Mouse (Mus musculus) liver, embryonic 11.5 days (tissue): Measurements from ENCODE around the gene Itfg2. TPM values are rescaled to one million over a fixed set of nuclear protein-coding genes. Genes with fewer than 3 reads are reported as not detected.

Experiments used
- ATAC-seq: fragments of 200-750 bp; cut with Nextera tagmentation; replicated peaks from 2 replicates; pipeline ENCODE4 v1.8.0; 2017; ENCODE audit warnings: moderate number of reproducible peaks, mild to moderate bottlenecking, moderate TSS enrichment, moderate library complexity; ENCODE audit not compliant: low FRiP score
- DNase-seq: peaks from one replicate; pipeline ENCODE4 v3.0.0-alpha.2; 2017; ENCODE audit warnings: low spot score
- H3K27ac ChIP-seq: fragments of 300-500 bp; sonication (generic); 2 replicates; pipeline ENCODE4 v1.5.1; 2014; ENCODE audit warnings: mild to moderate bottlenecking, low read depth, low read length, control low read depth
- H3K27me3 ChIP-seq: fragments of 300-500 bp; sonication (generic); replicated peaks from 2 replicates; pipeline ENCODE4 v1.6.1; 2014; ENCODE audit warnings: low read length, mixed read lengths; ENCODE audit not compliant: control insufficient read depth, insufficient read depth
- H3K36me3 ChIP-seq: fragments of 300-500 bp; sonication (generic); 2 replicates; pipeline ENCODE4 v1.6.1; 2014; ENCODE audit warnings: mild to moderate bottlenecking, low read length, moderate library complexity, mixed read lengths; ENCODE audit not compliant: control insufficient read depth, insufficient read depth
- H3K4me1 ChIP-seq: fragments of 300-500 bp; sonication (generic); replicated peaks from 2 replicates; pipeline ENCODE4 v1.6.1; 2014; ENCODE audit warnings: low read length, mixed read lengths; ENCODE audit not compliant: control insufficient read depth, insufficient read depth
- H3K4me2 ChIP-seq: fragments of 300-500 bp; sonication (generic); 2 replicates; pipeline ENCODE4 v1.6.1; 2014; ENCODE audit warnings: mild to moderate bottlenecking, control low read depth, moderate library complexity
- H3K4me3 ChIP-seq: fragments of 300-500 bp; sonication (generic); 2 replicates; pipeline ENCODE4 v1.5.1; 2014; ENCODE audit warnings: low read depth, low read length, control low read depth
- H3K9ac ChIP-seq: fragments of 300-500 bp; sonication (generic); 2 replicates; pipeline ENCODE4 v1.6.1; 2014; ENCODE audit warnings: low read depth, low read length, control low read depth
- H3K9me3 ChIP-seq: fragments of 300-500 bp; sonication (generic); 2 replicates; pipeline ENCODE4 v1.6.1; 2016; ENCODE audit warnings: low read length, inconsistent platforms, mixed read lengths; ENCODE audit not compliant: control insufficient read depth
- WGBS: fragments of 180-500 bp; shearing (Covaris S2); extraction: QIAGEN DNeasy Blood & Tissue Kit; methylation state at CpG from one replicate; pipeline ENCODE4 v1.1.7; 2014; 5-methylcytosine and 5-hydroxymethylcytosine counted together
- polyA plus RNA-seq: library from polyadenylated mRNA; unstranded; fragments of >200 nt; fragmentation: Nextera tagmentation; extraction: Ambion mirVana; gene quantifications from 2 replicates; pipeline ENCODE4 v1.2.1, GENCODE M21; 2014

Itfg2 gene
- 30.1 and 32.8 TPM in 2 replicates for polyA plus RNA-seq

DNA sequence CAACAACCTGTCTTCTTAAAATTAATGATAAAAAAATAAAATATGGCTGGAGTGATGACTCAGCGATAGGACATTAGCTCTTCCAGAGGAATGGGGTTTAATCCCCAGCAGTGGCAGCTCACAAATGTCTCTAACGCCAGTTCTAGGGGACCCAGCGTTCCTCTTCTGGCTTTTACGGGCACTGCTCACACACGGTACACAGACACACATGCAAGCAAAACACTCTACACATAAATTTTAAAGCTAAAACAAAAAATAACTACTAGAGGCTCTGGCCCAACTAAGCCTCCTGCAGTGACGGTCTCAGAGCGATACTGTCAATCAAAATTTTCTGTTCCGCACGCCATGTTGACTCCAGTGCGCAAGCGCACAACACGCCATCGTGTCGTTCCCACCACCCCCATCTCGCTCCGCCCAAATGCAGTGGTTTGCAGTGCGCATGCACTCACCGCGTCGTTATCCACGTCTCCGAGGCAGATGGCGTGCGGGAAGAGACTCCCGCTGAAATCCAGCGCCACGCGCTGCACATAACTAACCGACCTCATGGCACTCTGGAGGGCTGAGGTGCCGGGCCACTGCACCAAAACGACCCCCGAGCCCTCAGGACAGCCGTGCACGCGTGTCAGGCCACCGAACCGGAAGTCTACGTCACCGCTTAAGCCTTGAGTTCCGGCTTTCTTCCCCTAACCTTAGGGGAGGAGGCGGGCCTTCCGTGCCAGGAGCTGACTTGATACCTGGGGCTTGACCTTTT is at the start of gene Itfg2:
Itfg2 (minus strand) TSS at position 663 of the 751 bp plus-strand sequence.
- Histone ChIP-seq H3K4me2 (peak within 1 kb of the TSS; percentile 78), H3K4me1 (peaks cover 6% of the 10 kb centered on the region; the same call in 1 of the 2 replicates), H3K27ac (peak within 1 kb of the TSS; percentile 93), H3K36me3 (peaks cover 8% of the 10 kb centered on the region; the same call in 1 of the 2 replicates), H3K27me3 (no peaks in the 10 kb centered on the region), H3K4me3 (peak within 1 kb of the TSS; percentile 67), H3K9me3 (no peaks in the 10 kb centered on the region), H3K9ac (peak within 1 kb of the TSS; percentile 84)
- peak; percentile 90 for ATAC-seq
- DNase-seq = peak; percentile 96
- under 1% methylated on average over 42 of the region's 42 CpGs for WGBS

DNA sequence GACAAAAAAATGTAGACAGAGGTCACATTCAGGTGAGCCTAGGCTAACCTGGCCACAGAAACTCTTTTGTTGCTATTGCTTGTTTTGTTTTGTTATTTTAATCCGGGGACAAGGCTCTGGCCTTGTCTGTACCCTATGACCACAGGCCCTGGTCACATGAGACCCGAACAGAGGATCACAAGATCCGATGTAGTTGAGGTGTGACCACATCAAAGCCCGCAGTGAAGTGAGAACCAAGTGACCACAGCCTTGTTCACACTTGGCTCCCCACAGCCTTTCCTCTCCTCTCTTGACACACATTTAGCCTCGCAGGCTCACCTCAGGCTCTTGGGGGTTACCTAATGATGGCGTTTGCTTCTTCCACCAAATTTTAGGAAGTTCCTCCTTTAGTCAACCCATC is 49.4 kb upstream of the Itfg2 start:
- Histone ChIP-seq H3K9ac (no peak overlapping the region), H3K4me2 (no peak overlapping the region), H3K4me3 (no peak overlapping the region), H3K4me1 (no peaks in the 10 kb centered on the region), H3K27ac (no peak overlapping the region), H3K27me3 (no peaks in the 10 kb centered on the region), H3K9me3 (no peaks in the 10 kb centered on the region), H3K36me3 (no peaks in the 10 kb centered on the region)
- ATAC-seq (no peak), DNase-seq (no peak)
- WGBS = 77% methylated on average over 6 of the region's 6 CpGs

DNA sequence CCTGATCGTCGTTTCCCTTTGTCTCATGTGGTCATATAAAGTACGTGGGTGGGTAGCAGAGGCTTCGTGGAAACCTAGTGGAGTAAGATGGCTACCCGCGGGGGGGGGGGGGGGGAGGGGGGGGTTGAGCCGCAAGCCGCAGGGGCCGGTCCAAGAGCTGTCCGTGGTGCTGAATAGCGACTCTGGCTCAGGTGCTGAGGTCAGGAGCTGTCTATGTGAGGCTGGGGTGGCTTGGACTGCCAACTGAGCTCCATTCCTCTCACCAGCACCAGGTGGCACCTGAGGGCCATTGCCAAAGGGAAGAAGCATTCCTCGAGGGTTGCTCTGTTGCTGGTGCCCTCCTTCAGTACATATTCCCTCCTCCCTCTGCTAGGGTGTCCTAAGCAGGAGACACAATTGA is 44.7 kb upstream of the Itfg2 start:
- peak; percentile 68 for DNase-seq
- ATAC-seq = peak; percentile 37; the same call in 1 of the 2 replicates
- Histone ChIP-seq H3K4me3 (no peak overlapping the region), H3K4me2 (peak overlapping the region; percentile 20; the same call in 1 of the 2 replicates), H3K4me1 (peaks cover 8% of the 10 kb centered on the region), H3K9me3 (no peaks in the 10 kb centered on the region), H3K9ac (no peak overlapping the region), H3K27ac (no peak overlapping the region), H3K27me3 (no peaks in the 10 kb centered on the region), H3K36me3 (no peaks in the 10 kb centered on the region)
- WGBS = 8% methylated on average over 11 of the region's 12 CpGs

DNA sequence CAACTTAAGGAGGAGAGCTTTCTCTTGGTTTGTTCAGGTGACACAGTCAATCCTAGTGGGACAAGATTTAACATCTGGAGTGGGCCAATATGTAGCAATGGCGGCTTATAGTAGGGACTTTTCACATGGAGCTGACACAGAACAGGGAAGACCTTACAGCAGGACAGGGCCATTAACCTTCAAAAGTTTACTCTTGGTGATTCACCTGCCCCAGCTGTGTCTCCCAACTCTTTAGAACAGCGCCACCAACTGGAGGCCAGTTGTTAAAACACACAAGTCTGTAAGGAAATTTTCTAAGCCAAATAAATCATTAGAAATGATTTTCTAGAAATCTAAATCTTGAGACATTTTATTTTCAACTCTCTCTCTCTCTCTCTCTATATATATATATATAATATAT is 42.6 kb upstream of the Itfg2 start:
- DNase-seq = no peak
- Histone ChIP-seq H3K27me3 (no peaks in the 10 kb centered on the region), H3K27ac (no peak overlapping the region), H3K36me3 (no peaks in the 10 kb centered on the region), H3K4me2 (no peak overlapping the region), H3K9me3 (no peaks in the 10 kb centered on the region), H3K4me3 (no peak overlapping the region), H3K9ac (no peak overlapping the region), H3K4me1 (peaks cover 8% of the 10 kb centered on the region)
- ATAC-seq = no peak
- WGBS = 41% methylated on average over 2 of the region's 2 CpGs

DNA sequence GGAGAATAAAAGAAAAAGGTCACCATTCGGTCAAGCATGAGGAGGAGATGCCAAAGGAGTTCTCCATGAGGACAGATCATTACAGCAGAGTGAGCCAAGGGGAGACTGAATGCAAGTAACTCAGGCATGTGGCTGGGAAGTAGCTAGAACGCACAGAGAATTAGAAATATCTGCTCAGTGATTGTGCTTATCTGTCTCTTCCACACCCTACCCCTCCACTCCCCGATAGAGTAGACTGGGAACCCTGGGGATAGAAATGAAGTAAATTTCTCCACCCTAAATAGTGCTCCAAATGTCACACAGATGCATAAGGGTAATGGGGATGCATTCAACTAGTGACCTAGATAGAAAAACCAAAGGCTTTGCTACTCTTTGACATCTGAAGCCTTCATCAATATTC is 41.8 kb upstream of the Itfg2 start:
- Histone ChIP-seq H3K4me2 (no peak overlapping the region), H3K4me3 (no peak overlapping the region), H3K27ac (no peak overlapping the region), H3K4me1 (peaks cover 8% of the 10 kb centered on the region), H3K9me3 (no peaks in the 10 kb centered on the region), H3K27me3 (no peaks in the 10 kb centered on the region), H3K36me3 (no peaks in the 10 kb centered on the region), H3K9ac (no peak overlapping the region)
- ATAC-seq (peak; percentile 79), DNase-seq (no peak)
- 43% methylated on average over 3 of the region's 3 CpGs for WGBS

DNA sequence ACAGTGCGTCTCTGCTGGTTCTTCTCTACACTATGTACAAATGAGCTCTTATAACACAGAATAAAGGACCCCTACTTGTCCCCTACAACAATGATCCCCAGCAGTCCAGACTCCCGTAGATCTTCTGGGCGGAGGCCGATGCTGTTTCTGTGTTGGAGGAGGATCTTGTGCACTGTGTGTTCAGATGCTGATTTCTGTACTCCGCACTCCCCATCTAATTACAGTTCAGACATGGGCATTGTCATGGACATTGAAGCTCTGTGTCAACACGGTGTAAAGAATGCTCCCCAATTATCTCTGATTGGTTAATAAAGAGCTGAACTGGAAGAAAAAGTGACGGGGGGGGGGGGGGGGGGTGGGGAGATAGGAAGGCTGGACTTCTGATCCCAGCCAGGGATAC is 41.3 kb upstream of the Itfg2 start:
- no peak overlapping the region for H3K4me2 ChIP-seq
- 49% methylated on average over 7 of the region's 7 CpGs for WGBS
- H3K27ac ChIP-seq = no peak overlapping the region
- H3K9ac ChIP-seq = no peak overlapping the region
- H3K36me3 ChIP-seq = no peaks in the 10 kb centered on the region
- peaks cover 8% of the 10 kb centered on the region for H3K4me1 ChIP-seq
- ATAC-seq (no peak; the same call in 1 of the 2 replicates), DNase-seq (no peak)
- H3K4me3 ChIP-seq = no peak overlapping the region
- no peaks in the 10 kb centered on the region for H3K9me3 ChIP-seq
- H3K27me3 ChIP-seq = no peaks in the 10 kb centered on the region

DNA sequence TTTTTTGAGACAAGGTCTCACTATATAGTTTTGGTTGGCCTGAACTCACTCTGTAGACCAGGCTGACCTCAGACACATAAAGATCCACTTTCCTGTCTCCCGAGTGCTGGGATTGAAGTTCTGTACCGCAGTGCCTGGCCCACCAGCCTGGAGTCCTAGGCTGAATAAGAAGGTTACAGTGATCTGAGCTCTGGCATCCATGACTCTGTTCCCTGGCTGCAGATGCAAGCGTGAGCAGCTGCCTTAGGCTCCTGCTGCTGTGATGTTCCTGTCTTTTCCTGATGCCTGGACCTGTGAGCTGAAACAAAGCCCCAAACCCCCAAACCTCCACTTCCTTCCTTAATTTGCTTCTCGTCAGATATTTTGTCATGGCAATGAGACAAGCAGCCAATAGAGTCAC is 40.3 kb upstream of the Itfg2 start:
- Histone ChIP-seq H3K4me3 (no peak overlapping the region), H3K4me2 (no peak overlapping the region), H3K9me3 (no peaks in the 10 kb centered on the region), H3K27me3 (no peaks in the 10 kb centered on the region), H3K27ac (no peak overlapping the region), H3K9ac (no peak overlapping the region), H3K36me3 (no peaks in the 10 kb centered on the region), H3K4me1 (peaks cover 8% of the 10 kb centered on the region)
- ATAC-seq = no peak
- WGBS = 73% methylated on average over 4 of the region's 4 CpGs
- no peak for DNase-seq

DNA sequence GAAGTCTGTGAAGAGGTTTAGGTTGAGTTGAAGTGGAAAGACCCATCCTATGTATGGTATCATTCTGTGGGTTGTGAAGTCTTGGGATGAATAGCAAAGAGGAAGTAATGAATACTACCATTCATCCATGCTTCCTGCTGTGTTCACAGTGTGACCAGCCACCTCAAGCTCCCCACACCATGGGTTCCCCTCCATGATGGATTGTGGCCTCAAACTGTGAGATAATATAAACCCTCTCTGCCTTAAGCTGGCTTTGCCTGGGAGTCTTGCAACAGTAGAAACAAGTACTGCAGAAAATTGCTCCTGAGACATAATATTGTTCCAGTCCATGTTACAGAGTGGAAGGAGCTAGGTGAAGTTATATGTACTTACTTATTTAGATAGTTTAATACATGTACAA is 36.9 kb upstream of the Itfg2 start:
- DNase-seq (no peak), ATAC-seq (no peak)
- no peak overlapping the region for H3K4me3 ChIP-seq

More for the DNA sequence above, 36.9 kb upstream of the Itfg2 start:
- Histone ChIP-seq H3K9ac (no peak overlapping the region), H3K4me1 (peaks cover 7% of the 10 kb centered on the region), H3K4me2 (no peak overlapping the region), H3K27ac (no peak overlapping the region), H3K27me3 (no peaks in the 10 kb centered on the region), H3K36me3 (no peaks in the 10 kb centered on the region), H3K9me3 (no peaks in the 10 kb centered on the region)
